Mouse (Mus musculus): Measurements from ENCODE around the gene Dusp6.

The Dusp6 gene

GRCm38 (mm10) chr10:99289176-99289575 lies 26.1 kb downstream of the Dusp6 start:
- ChIA-PET CTCF (no interaction called here), POLR2A (interaction anchor here in 1 of 4 experiments (0.6 kb wide), 1 partner anchor 20 kb away, joined by 4 read pairs; no protein-coding TSS in a partner anchor)

DNA sequence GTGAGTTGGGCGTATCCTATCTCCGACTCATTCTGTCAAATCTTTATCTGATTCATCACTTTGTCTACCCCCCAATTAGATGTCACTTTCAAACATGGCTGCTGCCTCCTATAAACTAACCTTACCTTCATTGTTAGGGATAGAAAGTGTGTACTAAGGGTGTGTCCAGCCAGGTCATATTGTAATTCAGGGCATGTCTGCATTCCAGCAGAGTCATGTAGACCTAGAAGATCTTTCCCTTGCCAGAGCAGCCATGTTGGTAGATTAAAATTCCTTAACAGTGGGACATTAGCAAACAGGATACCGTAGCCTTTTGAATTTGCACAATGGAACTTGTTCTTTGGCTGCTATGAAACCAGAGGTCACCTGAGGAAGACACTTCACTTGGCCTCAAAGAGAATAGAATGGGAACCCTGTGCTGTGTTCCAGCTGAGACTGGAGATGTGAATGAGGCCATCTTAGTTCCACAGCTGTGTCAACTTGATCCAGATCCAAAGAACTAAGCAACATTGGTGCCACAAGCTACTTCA lies 30.1 kb downstream of the Dusp6 start:
- CTCF ChIA-PET: no interaction called here
- POLR2A ChIA-PET: interaction anchor here in 1 of 4 experiments (0.6 kb wide), 1 partner anchor 20 kb away, joined by 3 read pairs; no protein-coding TSS in a partner anchor

DNA sequence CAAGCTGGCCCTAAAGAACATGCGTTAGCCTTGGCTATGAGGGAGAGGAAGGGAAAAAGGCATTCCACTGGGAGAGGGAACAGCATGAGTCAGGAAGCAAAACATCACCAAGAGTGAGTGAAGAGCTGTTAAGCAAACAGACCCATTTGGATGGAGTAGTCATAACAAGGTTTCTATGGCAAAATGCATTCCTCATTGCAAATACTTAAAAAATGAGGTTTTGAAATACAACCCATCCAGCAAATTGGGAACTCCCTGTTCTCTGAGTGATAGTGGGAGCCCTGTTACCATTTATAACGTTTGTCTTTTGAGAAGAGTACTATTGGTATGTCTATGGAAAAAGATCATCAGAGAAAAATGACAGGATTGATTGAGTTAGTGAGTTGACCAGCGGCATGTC lies 34.7 kb downstream of the Dusp6 start:
- ChIA-PET CTCF (interaction anchor here in 2 of 4 experiments (0.6 kb wide), 2 partner anchors 85 to 227 kb away, joined by 3 to 8 read pairs; no protein-coding TSS in a partner anchor), POLR2A (interaction anchor here in 1 of 4 experiments (0.7 kb wide), 1 partner anchor 176 kb away, joined by 9 read pairs; no protein-coding TSS in a partner anchor)

GRCm38 (mm10) chr10:99298328-99299295 lies 35.6 kb downstream of the Dusp6 start:
- ChIA-PET CTCF (no interaction called here), POLR2A (interaction anchor here in 1 of 4 experiments (0.7 kb wide), 1 partner anchor 789 kb away, joined by 4 read pairs; no protein-coding TSS in a partner anchor)

DNA sequence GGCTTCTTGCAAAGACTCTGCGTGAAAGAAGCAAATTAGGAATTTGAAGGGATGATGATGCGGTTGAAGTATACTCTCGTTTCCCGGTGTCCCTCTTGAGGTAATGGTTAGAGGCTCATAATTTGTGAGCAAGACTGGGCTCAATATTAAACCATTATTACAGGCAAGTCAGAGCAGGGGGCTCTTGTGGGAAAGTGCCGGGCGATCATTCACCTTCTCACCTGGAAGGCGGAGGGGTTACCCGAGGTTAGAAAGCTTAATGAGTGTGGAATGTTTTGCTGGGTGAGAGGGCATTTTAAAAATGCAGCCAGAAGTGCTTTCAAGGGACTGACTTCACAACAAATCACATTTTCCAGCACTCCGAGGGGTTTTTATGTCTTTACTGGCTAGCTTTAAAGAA lies 36.3 kb downstream of the Dusp6 start:
- ChIA-PET CTCF (no interaction called here), POLR2A (interaction anchor here in 1 of 4 experiments (0.7 kb wide), 1 partner anchor 789 kb away, joined by 4 read pairs; no protein-coding TSS in a partner anchor)

- ChIA-PET POLR2A (no interaction called here), CTCF (no interaction called here)
These were observed 39.0 kb downstream of the Dusp6 start for GRCm38 (mm10) chr10:99302051-99302450.

- ChIA-PET POLR2A (no interaction called here), CTCF (no interaction called here)
These were observed 45.8 kb downstream of the Dusp6 start for GRCm38 (mm10) chr10:99308837-99309236.

DNA sequence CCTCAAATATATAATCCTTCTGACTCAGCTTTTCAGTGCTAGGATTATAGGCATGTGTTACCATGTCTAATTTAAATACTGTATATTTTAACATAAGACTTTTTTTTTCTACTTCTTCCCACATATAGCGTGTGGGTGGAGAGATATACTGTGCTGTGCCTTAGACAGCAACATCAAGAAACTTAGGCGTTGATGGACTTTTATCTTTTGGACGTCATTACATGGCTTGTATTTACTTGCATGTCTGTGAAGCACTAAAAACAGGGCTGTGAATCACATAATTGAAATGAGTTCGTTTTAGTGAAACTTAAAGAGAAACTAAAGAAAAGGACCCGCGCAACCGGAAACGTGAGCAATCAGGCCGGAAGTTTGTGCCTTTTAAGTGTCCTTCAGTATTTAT lies 46.6 kb downstream of the Dusp6 start:
- POLR2A ChIA-PET: no interaction called here

GRCm38 (mm10) chr10:99310204-99310603 lies 47.2 kb downstream of the Dusp6 start:
- POLR2A ChIA-PET: no interaction called here

More for the DNA sequence above, 46.6 kb downstream of the Dusp6 start:
- CTCF ChIA-PET: no interaction called here

DNA sequence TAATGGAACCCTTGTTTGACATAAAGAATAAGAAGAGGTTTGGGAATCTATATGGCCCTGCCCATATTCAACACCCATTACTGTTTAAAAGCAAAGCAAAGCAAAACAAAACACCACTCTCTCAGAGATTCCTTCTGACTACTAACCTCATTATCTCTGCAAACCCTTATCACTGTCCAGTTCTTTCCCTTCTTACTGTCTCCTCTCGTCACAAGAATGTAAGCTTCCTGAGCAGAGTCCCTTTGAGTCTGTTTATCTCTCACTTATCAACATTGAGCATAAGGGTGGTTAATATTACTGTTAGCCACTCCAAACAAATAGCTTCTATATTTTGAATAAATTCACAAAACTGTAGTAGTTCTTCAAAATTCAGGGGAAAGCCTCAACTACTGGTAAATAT lies 48.9 kb downstream of the Dusp6 start:
- POLR2A ChIA-PET: interaction anchor here in 1 of 4 experiments (0.6 kb wide), 2 partner anchors 42 to 395 kb away, joined by 3 read pairs; no protein-coding TSS in a partner anchor
- CTCF ChIA-PET: no interaction called here

More at GRCm38 (mm10) chr10:99310204-99310603, 47.2 kb downstream of the Dusp6 start:
- CTCF ChIA-PET: no interaction called here

GRCm38 (mm10) chr10:99314366-99314765 lies 51.3 kb downstream of the Dusp6 start:
- ChIA-PET CTCF (no interaction called here), POLR2A (no interaction called here)

DNA sequence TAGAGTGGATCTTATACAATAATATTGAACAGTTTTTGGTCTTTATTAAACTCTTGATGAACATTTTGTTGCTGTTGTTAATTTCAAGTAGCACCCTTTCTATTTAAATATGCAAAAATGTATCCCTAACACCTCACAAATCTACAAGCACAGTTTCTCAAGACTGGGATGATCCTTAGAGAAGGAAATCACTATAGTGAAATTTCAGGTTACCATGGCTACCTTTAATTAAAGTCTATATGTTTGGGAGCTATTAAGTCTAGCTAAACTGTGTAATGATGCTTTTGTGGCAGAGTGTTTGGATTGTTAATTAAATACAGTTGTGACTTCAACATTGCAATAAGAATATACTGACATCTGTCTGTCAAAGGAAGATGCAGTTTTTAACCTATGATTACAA lies 54.0 kb downstream of the Dusp6 start:
- ChIA-PET CTCF (no interaction called here), POLR2A (no interaction called here)

Data from embryonic stem cell, embryonic (primary cell).